Mouse (Mus musculus) kidney, embryonic 15.5 days (tissue): ENCODE data around the gene Stat5b. TPM values are rescaled to one million over a fixed set of nuclear protein-coding genes. Genes with fewer than 3 reads are reported as not detected.

Source experiments
- ATAC-seq: fragments of 200-750 bp; cut with Nextera tagmentation; replicated peaks from 2 replicates; pipeline ENCODE4 v1.8.0; 2017; ENCODE audit warnings: moderate TSS enrichment; ENCODE audit not compliant: low FRiP score
- H3K27ac ChIP-seq: fragments of 300-500 bp; sonication (generic); 2 replicates; pipeline ENCODE4 v1.5.1; 2015; ENCODE audit warnings: mild to moderate bottlenecking, inconsistent platforms
- H3K27me3 ChIP-seq: fragments of 300-500 bp; sonication (generic); 2 replicates; pipeline ENCODE4 v1.6.1; 2015; ENCODE audit warnings: inconsistent platforms
- H3K36me3 ChIP-seq: fragments of 300-500 bp; sonication (generic); 2 replicates; pipeline ENCODE4 v1.6.1; 2015; ENCODE audit warnings: inconsistent platforms
- H3K4me1 ChIP-seq: fragments of 300-500 bp; sonication (generic); 2 replicates; pipeline ENCODE4 v1.6.1; 2015; ENCODE audit warnings: inconsistent platforms
- H3K4me2 ChIP-seq: fragments of 300-500 bp; sonication (generic); 2 replicates; pipeline ENCODE4 v1.6.1; 2015; ENCODE audit warnings: moderate library complexity, mild to moderate bottlenecking, inconsistent platforms
- H3K4me3 ChIP-seq: fragments of 300-500 bp; sonication (generic); replicated peaks from 2 replicates; pipeline ENCODE4 v1.5.1; 2015; ENCODE audit warnings: mild to moderate bottlenecking, inconsistent platforms
- H3K9ac ChIP-seq: fragments of 300-500 bp; sonication (generic); 2 replicates; pipeline ENCODE4 v1.6.1; 2015; ENCODE audit warnings: mild to moderate bottlenecking, inconsistent platforms
- H3K9me3 ChIP-seq: fragments of 300-500 bp; sonication (generic); replicated peaks from 2 replicates; pipeline ENCODE4 v1.6.1; 2016; ENCODE audit warnings: inconsistent platforms
- WGBS: fragments of 180-500 bp; shearing (Covaris S2); methylation state at CpG from one replicate; pipeline ENCODE4 v1.1.7; 2015; ENCODE audit warnings: mixed read lengths; 5-methylcytosine and 5-hydroxymethylcytosine counted together
- polyA plus RNA-seq: library from polyadenylated mRNA; unstranded; fragments of >200 nt; fragmentation: Nextera tagmentation; extraction: Ambion mirVana; gene quantifications from 2 replicates; pipeline ENCODE4 v1.2.1, GENCODE M21; 2015

Gene Stat5b
- polyA plus RNA-seq, 1 experiment from 2014 or later = 19.6 TPM

GRCm38 (mm10) chr11:100861335-100861734 lies 10.8 kb upstream of the Stat5b start:
- peaks cover 30% of the 10 kb centered on the region for H3K27me3 ChIP-seq
- no peak for ATAC-seq
- no peaks in the 10 kb centered on the region for H3K36me3 ChIP-seq
- H3K4me1 ChIP-seq = peaks cover 14% of the 10 kb centered on the region
- H3K27ac ChIP-seq = no peak overlapping the region
- H3K4me2 ChIP-seq = peak overlapping the region; percentile 71; the same call in 1 of the 2 replicates
- WGBS = 92% methylated on average over 7 of the region's 7 CpGs
- no peak overlapping the region for H3K9ac ChIP-seq
- H3K4me3 ChIP-seq = no peak overlapping the region; the same call in 1 of the 2 replicates
- H3K9me3 ChIP-seq = no peaks in the 10 kb centered on the region

DNA sequence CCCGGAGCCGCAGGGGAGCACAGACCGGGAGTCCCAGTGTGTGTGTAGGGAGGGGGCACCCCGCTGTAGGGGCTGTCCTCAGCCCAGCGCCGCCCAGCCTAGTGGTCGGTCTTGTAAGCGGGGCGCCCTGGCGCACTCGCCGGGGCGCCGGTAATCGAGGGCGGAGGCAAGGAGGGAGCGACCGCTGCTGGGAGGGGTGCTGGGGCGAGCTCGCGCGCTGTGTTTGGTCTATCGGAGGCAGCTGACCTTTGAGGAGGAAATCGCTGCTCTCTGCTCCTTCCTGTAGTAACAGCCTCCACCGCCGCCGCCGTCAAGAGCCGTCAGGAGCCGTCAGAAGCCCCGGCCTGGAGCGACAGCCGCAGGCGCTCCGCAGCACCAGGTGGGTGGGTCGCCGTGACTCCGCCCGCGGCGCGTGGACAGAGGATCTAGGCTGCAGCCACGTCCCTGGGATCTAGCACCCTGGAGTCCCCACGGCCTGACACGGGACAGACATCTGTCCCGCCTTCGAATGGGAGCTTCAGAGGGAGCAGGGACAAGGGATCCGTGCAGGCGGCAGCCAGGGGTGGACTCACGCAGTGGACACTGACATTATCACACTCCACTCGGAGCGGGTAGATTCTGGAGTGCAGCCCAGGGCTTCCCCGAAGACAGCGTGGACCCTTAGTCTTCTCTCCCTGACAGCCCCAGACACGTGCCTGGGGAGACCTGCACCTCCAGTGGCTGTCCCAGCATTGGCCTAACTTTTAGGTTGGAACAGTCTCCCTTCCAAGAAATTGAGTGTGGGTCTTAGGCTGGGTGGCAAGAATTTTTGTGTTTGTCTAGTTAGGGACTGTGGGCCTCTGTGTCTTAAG lies 9.9 kb upstream of the Stat5b start:
- H3K4me1 ChIP-seq = peaks cover 14% of the 10 kb centered on the region
- H3K9ac ChIP-seq = peak overlapping the region; percentile 41
- no peaks in the 10 kb centered on the region for H3K36me3 ChIP-seq
- ATAC-seq = peak; percentile 88
- no peaks in the 10 kb centered on the region for H3K9me3 ChIP-seq
- peaks cover 30% of the 10 kb centered on the region for H3K27me3 ChIP-seq
- 3% methylated on average over 40 of the region's 55 CpGs for WGBS
- H3K4me3 ChIP-seq = peak overlapping the region; percentile 49
- H3K4me2 ChIP-seq = peak overlapping the region; percentile 71
- no peak overlapping the region for H3K27ac ChIP-seq

- no peak for ATAC-seq
Measured at GRCm38 (mm10) chr11:100859579-100860075, 9.1 kb upstream of the Stat5b start.

GRCm38 (mm10) chr11:100858935-100859578 lies 8.5 kb upstream of the Stat5b start, which contains the start of gene Stat5a:
TSS of gene Stat5a (plus strand) at chr11:100859351.
- H3K9me3 ChIP-seq = no peaks in the 10 kb centered on the region
- H3K27me3 ChIP-seq = peaks cover 34% of the 10 kb centered on the region
- H3K9ac ChIP-seq = peak within 1 kb of the TSS; percentile 41
- no peaks in the 10 kb centered on the region for H3K36me3 ChIP-seq
- H3K4me1 ChIP-seq = peaks cover 18% of the 10 kb centered on the region
- peak within 1 kb of the TSS; percentile 71 for H3K4me2 ChIP-seq
- no peak for ATAC-seq
- H3K27ac ChIP-seq = no peak within 1 kb of the TSS
- peak within 1 kb of the TSS; percentile 49 for H3K4me3 ChIP-seq
- WGBS = 61% methylated on average over 9 of the region's 9 CpGs

More at GRCm38 (mm10) chr11:100859579-100860075, 9.1 kb upstream of the Stat5b start:
- H3K4me1 ChIP-seq = peaks cover 14% of the 10 kb centered on the region
- H3K27me3 ChIP-seq = peaks cover 30% of the 10 kb centered on the region
- peak overlapping the region; percentile 41; the same call in 1 of the 2 replicates for H3K9ac ChIP-seq
- WGBS = 59% methylated on average over 6 of the region's 6 CpGs
- H3K4me2 ChIP-seq = peak overlapping the region; percentile 71
- H3K4me3 ChIP-seq = peak overlapping the region; percentile 49
- no peaks in the 10 kb centered on the region for H3K9me3 ChIP-seq
- H3K36me3 ChIP-seq = no peaks in the 10 kb centered on the region
- no peak overlapping the region for H3K27ac ChIP-seq

DNA sequence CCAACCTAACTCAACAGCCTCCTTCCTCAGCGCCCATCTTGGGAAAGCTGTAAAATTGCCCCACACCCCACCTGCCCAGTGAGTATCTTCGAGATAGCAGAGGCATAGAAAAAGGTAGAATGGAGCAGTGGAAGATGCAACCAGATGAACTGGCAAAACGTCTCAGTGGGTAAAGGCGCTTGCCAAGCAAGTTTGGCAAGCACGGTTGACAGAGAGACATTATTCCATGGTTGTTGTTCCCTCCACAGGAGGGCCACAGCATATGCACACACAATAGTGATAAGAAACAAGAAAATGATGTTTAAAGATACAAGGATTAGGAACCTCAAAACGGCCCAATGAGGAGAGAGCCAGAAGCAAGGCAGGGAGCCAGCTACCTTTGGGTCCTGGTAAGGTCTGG lies 7.4 kb upstream of the Stat5b start:
- no peak for ATAC-seq
- H3K27me3 ChIP-seq = peaks cover 40% of the 10 kb centered on the region
- 71% methylated on average over 6 of the region's 6 CpGs for WGBS

GRCm38 (mm10) chr11:100855178-100855577 lies 4.7 kb upstream of the Stat5b start:
- no peak overlapping the region for H3K27ac ChIP-seq
- no peaks in the 10 kb centered on the region for H3K36me3 ChIP-seq
- no peak overlapping the region for H3K4me3 ChIP-seq
- peaks cover 32% of the 10 kb centered on the region for H3K27me3 ChIP-seq
- 85% methylated on average over 4 of the region's 4 CpGs for WGBS
- no peak for ATAC-seq
- no peaks in the 10 kb centered on the region for H3K9me3 ChIP-seq
- H3K4me1 ChIP-seq = peaks cover 21% of the 10 kb centered on the region
- no peak overlapping the region for H3K4me2 ChIP-seq
- no peak overlapping the region for H3K9ac ChIP-seq

More for the DNA sequence above, 7.4 kb upstream of the Stat5b start:
- peaks cover 18% of the 10 kb centered on the region for H3K4me1 ChIP-seq
- no peaks in the 10 kb centered on the region for H3K36me3 ChIP-seq
- H3K4me2 ChIP-seq = no peak overlapping the region
- H3K27ac ChIP-seq = no peak overlapping the region
- no peaks in the 10 kb centered on the region for H3K9me3 ChIP-seq
- H3K4me3 ChIP-seq = no peak overlapping the region
- no peak overlapping the region for H3K9ac ChIP-seq

DNA sequence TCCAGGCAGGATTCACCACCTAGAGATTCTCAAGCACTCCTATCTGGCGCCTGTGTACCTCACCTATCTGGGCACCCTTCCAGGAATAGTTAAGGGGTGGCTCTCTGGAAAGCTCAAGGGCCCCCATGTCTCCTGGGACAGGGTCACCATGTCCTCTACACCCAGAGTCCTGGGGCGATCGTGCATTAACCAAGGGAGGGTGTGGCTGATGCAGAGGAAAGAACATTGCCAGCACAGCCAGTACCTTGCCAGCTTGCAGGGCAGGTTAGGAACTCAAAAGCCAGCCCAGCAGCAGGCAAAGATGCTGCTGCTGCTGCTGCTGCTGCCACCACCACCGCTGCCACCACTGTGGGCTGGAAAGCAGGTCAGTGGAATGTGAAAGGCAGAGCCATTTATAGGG lies 3.7 kb upstream of the Stat5b start:
- peaks cover 28% of the 10 kb centered on the region for H3K27me3 ChIP-seq
- H3K27ac ChIP-seq = no peak overlapping the region
- no peaks in the 10 kb centered on the region for H3K9me3 ChIP-seq
- no peak for ATAC-seq
- H3K9ac ChIP-seq = no peak overlapping the region
- H3K4me1 ChIP-seq = peaks cover 21% of the 10 kb centered on the region
- H3K4me3 ChIP-seq = no peak overlapping the region
- no peaks in the 10 kb centered on the region for H3K36me3 ChIP-seq
- H3K4me2 ChIP-seq = no peak overlapping the region
- 55% methylated on average over 4 of the region's 4 CpGs for WGBS

DNA sequence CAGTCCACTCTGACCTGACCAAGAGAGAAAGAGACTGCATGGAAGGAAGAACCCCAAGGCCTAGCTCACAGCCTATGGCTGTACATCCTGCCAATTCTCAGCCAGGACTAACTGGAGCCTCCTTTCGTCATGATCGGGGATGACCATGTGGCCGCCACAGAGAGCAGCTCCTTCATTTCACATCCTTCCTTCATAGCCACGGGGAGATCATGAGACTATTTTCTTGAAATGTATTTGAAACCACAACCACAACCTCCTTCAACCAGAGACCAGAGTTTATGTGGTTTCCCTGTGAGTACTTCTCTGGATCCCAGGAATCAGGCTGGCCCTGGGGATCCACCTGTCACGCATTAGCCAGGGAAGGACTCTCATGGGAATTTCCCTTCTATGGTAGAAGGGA lies 2.5 kb upstream of the Stat5b start:
- no peak for ATAC-seq
- H3K27ac ChIP-seq = no peak overlapping the region
- no peak overlapping the region for H3K4me2 ChIP-seq
- H3K36me3 ChIP-seq = no peaks in the 10 kb centered on the region
- WGBS = 88% methylated on average over 5 of the region's 5 CpGs
- H3K27me3 ChIP-seq = peaks cover 21% of the 10 kb centered on the region; the same call in 1 of the 2 replicates
- H3K9ac ChIP-seq = no peak overlapping the region
- no peaks in the 10 kb centered on the region for H3K9me3 ChIP-seq
- H3K4me3 ChIP-seq = no peak overlapping the region
- H3K4me1 ChIP-seq = peaks cover 30% of the 10 kb centered on the region

DNA sequence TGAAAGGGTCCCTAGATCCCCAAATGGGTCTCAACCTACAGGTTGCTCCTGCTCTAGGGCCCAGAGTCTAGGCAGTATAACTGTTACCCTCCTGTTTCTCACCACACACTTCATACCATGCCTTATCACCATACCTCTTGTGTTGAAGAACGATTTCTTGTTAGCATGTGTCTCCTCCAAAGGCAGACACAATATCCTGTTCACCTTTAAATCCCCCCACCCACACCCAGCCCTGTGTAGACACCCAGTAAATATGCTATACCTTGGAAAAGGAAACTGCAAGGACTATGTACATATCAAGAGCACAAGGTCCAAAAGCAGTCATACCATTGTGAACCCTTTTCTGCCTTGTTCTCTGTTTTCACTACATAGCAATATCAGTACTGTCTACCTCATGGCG lies 1.6 kb upstream of the Stat5b start:
- 82% methylated on average over 2 of the region's 2 CpGs for WGBS
- Histone ChIP-seq H3K27me3 (peaks cover 21% of the 10 kb centered on the region; the same call in 1 of the 2 replicates), H3K4me3 (no peak overlapping the region), H3K27ac (no peak overlapping the region), H3K9ac (no peak overlapping the region), H3K9me3 (no peaks in the 10 kb centered on the region), H3K36me3 (no peaks in the 10 kb centered on the region), H3K4me2 (no peak overlapping the region), H3K4me1 (peaks cover 30% of the 10 kb centered on the region)
- no peak for ATAC-seq

- Histone ChIP-seq H3K4me2 (peak overlapping the region; percentile 92), H3K36me3 (no peaks in the 10 kb centered on the region), H3K4me3 (peak overlapping the region; percentile 95), H3K4me1 (peaks cover 30% of the 10 kb centered on the region), H3K9me3 (no peaks in the 10 kb centered on the region), H3K9ac (peak overlapping the region; percentile 90), H3K27me3 (peaks cover 19% of the 10 kb centered on the region; the same call in 1 of the 2 replicates), H3K27ac (peak overlapping the region; percentile 89)
- peak; percentile 67 for ATAC-seq
- under 1% methylated on average over 32 of the region's 33 CpGs for WGBS
Measured at GRCm38 (mm10) chr11:100850778-100851528, 429 bp upstream of the Stat5b start.

DNA sequence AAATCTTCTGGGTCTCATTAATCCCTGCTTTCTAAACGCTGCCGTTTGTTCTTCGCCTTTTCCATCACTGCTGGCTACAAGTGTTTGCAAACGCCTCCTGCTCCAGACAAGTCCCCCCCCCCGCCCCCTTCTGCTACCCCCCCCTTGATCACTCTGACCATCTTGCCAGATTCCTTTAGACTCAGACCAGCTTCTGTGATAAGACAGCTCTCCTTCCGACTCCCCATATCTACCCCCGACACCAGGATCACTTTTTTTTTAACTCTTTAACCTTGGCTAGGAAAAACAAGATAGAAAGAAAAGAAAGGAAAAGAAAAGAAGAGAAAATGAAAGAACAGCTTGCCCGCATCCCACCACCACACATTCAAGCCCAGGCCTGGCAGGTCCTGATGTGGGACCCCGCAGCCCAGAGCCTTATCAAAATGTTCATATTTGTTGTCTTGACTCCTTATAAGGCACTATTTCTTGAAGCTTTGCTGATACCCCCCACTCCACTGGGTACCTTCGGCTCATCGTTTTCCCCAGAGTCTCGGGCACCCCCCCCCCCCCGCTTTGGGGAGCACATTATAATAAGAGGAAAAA lies 977 bp downstream of the Stat5b start:
- Histone ChIP-seq H3K4me2 (peak overlapping the region; percentile 92), H3K9me3 (no peaks in the 10 kb centered on the region), H3K36me3 (no peaks in the 10 kb centered on the region), H3K4me1 (peaks cover 30% of the 10 kb centered on the region), H3K9ac (peak overlapping the region; percentile 90), H3K27ac (peak overlapping the region; percentile 89; the same call in 1 of the 2 replicates), H3K27me3 (peaks cover 19% of the 10 kb centered on the region; the same call in 1 of the 2 replicates), H3K4me3 (peak overlapping the region; percentile 95)
- WGBS = 4% methylated on average over 13 of the region's 13 CpGs
- ATAC-seq = peak; percentile 27; the same call in 1 of the 2 replicates
